Mouse (Mus musculus) heart, postnatal 4 days (tissue): ENCODE data around the gene Gm11758. TPM values are rescaled to one million over a fixed set of nuclear protein-coding genes. Genes with fewer than 3 reads are reported as not detected.
"Not testable (repeated sequence)": the region's sequence is repeated elsewhere in the genome, so short reads cannot be mapped to it uniquely, and the experiment has no call there.

Source experiments
- DNase-seq: peaks from one replicate; pipeline ENCODE4 v3.0.0; 2021
- total RNA-seq, 2 experiments: library from RNA; stranded (reverse); gene quantifications; 2 replicates each; pipeline ENCODE4 v1.2.3; 2021

The Gm11758 gene
- total RNA-seq = not detected

- DNase-seq = not testable (repeated sequence)
Measured at GRCm38 (mm10) chr4:73876166-73876565, at the start of gene Gm11758. Gene Gm11758 (minus strand): TSS chr4:73876266.

GRCm38 (mm10) chr4:73920660-73921059, 44.6 kb upstream of the Gm11758 start, which contains the start of gene Gm11756:
Gene Gm11756 (minus strand): TSS chr4:73920760.
- DNase-seq = not testable (repeated sequence)

GRCm38 (mm10) chr4:73905853-73906252, 29.8 kb upstream of the Gm11758 start, which contains the start of gene Gm13871:
Gene Gm13871 (minus strand): TSS chr4:73905953.
- not testable (repeated sequence) for DNase-seq

- not testable (repeated sequence) for DNase-seq
Measured at GRCm38 (mm10) chr4:73891012-73891411, 14.9 kb upstream of the Gm11758 start, which contains the start of gene Gm11757. Gene Gm11757 (minus strand): TSS chr4:73891112.

GRCm38 (mm10) chr4:73826587-73826986, 49.5 kb downstream of the Gm11758 start:
- no peak for DNase-seq

Other genes starting within 250 kb of the Gm11758 start
- not detected for gene Gm11236, start 238.1 kb downstream of the Gm11758 start, total RNA-seq
- gene Gm11239, start 207.9 kb downstream of the Gm11758 start, total RNA-seq = not detected
- not detected for gene Gm428, start 192.8 kb downstream of the Gm11758 start, total RNA-seq
- gene Rasef, start 85.3 kb downstream of the Gm11758 start, total RNA-seq = under 1 TPM; 0.61 to 0.83 TPM
- not detected for gene Gm11757, start 14.8 kb upstream of the Gm11758 start, total RNA-seq
- gene Gm13871, start 29.7 kb upstream of the Gm11758 start, total RNA-seq = not detected
- not detected for gene Gm11756, start 44.5 kb upstream of the Gm11758 start, total RNA-seq
- gene 2310002L09Rik, start 74.6 kb upstream of the Gm11758 start, total RNA-seq = 1 to 10 TPM; 1.0 to 1.8 TPM
- gene Frmd3, start 137.2 kb upstream of the Gm11758 start, total RNA-seq = under 1 TPM; 0.16 to 0.19 TPM